Mouse (Mus musculus) brain, embryonic 14.5 days (tissue): Measurements from ENCODE around the gene Gmds.

Experiments
- CTCF ChIP-seq: fragments of 200-500 bp; IDR thresholded peaks from 2 replicates; pipeline ENCODE4 v1.5.1; 2012; ENCODE audit warnings: inconsistent platforms, mild to moderate bottlenecking, moderate library complexity, borderline replicate concordance; ENCODE audit not compliant: insufficient read depth, insufficient read length; ENCODE audit errors: extremely low read depth
- POLR2A ChIP-seq: fragments of 200-500 bp; IDR thresholded peaks from 2 replicates; pipeline ENCODE4 v1.6.1; 2012; ENCODE audit warnings: mild to moderate bottlenecking, inconsistent platforms, borderline replicate concordance; ENCODE audit not compliant: poor library complexity, insufficient read depth, insufficient read length, severe bottlenecking; ENCODE audit errors: extremely low read depth

- TF ChIP-seq CTCF (no peak), POLR2A (no peak)
These were observed 529.6 kb downstream of the Gmds start for GRCm38 (mm10) chr13:31808804-31809420.
